Mouse (Mus musculus) hindbrain, embryonic 15.5 days (tissue): ENCODE measurements around the gene Znrd1as. TPM values are rescaled to one million over a fixed set of nuclear protein-coding genes. Genes with fewer than 3 reads are reported as not detected.

Experiments used
- ATAC-seq: fragments of 200-750 bp; cut with Nextera tagmentation; 2 replicates; pipeline ENCODE4 v1.8.0; 2017; ENCODE audit warnings: low read depth, moderate number of reproducible peaks, moderate TSS enrichment; ENCODE audit not compliant: low FRiP score
- H3K27ac ChIP-seq: fragments of 300-500 bp; sonication (generic); replicated peaks from 2 replicates; pipeline ENCODE4 v1.5.1; 2015; ENCODE audit warnings: mild to moderate bottlenecking, inconsistent platforms
- H3K27me3 ChIP-seq: fragments of 300-500 bp; sonication (generic); 2 replicates; pipeline ENCODE4 v1.6.1; 2015; ENCODE audit warnings: control low read depth, inconsistent platforms
- H3K36me3 ChIP-seq: fragments of 300-500 bp; sonication (generic); 2 replicates; pipeline ENCODE4 v1.6.1; 2015; ENCODE audit warnings: control low read depth, inconsistent platforms
- H3K4me1 ChIP-seq: fragments of 300-500 bp; sonication (generic); replicated peaks from 2 replicates; pipeline ENCODE4 v1.6.1; 2015; ENCODE audit warnings: control low read depth, inconsistent platforms
- H3K4me2 ChIP-seq: fragments of 300-500 bp; sonication (generic); 2 replicates; pipeline ENCODE4 v1.6.1; 2015; ENCODE audit warnings: moderate library complexity, mild to moderate bottlenecking, inconsistent platforms
- H3K4me3 ChIP-seq: fragments of 300-500 bp; sonication (generic); 2 replicates; pipeline ENCODE4 v1.5.1; 2015; ENCODE audit warnings: mild to moderate bottlenecking, inconsistent platforms
- H3K9ac ChIP-seq: fragments of 300-500 bp; sonication (generic); 2 replicates; pipeline ENCODE4 v1.6.1; 2015; ENCODE audit warnings: inconsistent platforms
- H3K9me3 ChIP-seq: fragments of 300-500 bp; sonication (generic); 2 replicates; pipeline ENCODE4 v1.6.1; 2016; ENCODE audit warnings: control low read depth, inconsistent platforms
- WGBS: fragments of 180-500 bp; shearing (Covaris S2); methylation state at CpG from one replicate; pipeline ENCODE4 v1.1.7; 2015; 5-methylcytosine and 5-hydroxymethylcytosine counted together
- polyA plus RNA-seq: library from polyadenylated mRNA; unstranded; fragments of >200 nt; fragmentation: Nextera tagmentation; extraction: Ambion mirVana; gene quantifications from 2 replicates; pipeline ENCODE4 v1.2.1, GENCODE M21; 2015

The Znrd1as gene
- polyA plus RNA-seq, 1 experiment from 2014 or later, result 5.4 TPM

- no peaks in the 10 kb centered on the region for H3K27me3 ChIP-seq
- H3K4me2 ChIP-seq, result no peak overlapping the region
- 85% methylated on average over 2 of the region's 2 CpGs for WGBS
- no peak overlapping the region for H3K27ac ChIP-seq
- H3K36me3 ChIP-seq, result no peaks in the 10 kb centered on the region
- no peak for ATAC-seq
- H3K9me3 ChIP-seq, result no peaks in the 10 kb centered on the region
- H3K4me1 ChIP-seq, result no peaks in the 10 kb centered on the region
- no peak overlapping the region for H3K9ac ChIP-seq
- H3K4me3 ChIP-seq, result no peak overlapping the region
Measured at GRCm38 (mm10) chr17:36931806-36932205, 26.6 kb upstream of the Znrd1as start.

- no peak for ATAC-seq
- Histone ChIP-seq H3K27ac (no peak overlapping the region), H3K4me2 (no peak overlapping the region), H3K4me1 (peaks cover 7% of the 10 kb centered on the region), H3K9me3 (no peaks in the 10 kb centered on the region), H3K27me3 (peaks cover 16% of the 10 kb centered on the region), H3K9ac (no peak overlapping the region), H3K4me3 (no peak overlapping the region), H3K36me3 (no peaks in the 10 kb centered on the region)
- 93% methylated on average over 2 of the region's 2 CpGs for WGBS
Measured at GRCm38 (mm10) chr17:36938056-36938455, 20.3 kb upstream of the Znrd1as start.

- Histone ChIP-seq H3K4me3 (peak overlapping the region; percentile 39), H3K36me3 (no peaks in the 10 kb centered on the region), H3K27me3 (peaks cover 33% of the 10 kb centered on the region), H3K27ac (no peak overlapping the region), H3K4me2 (peak overlapping the region; percentile 66), H3K4me1 (peaks cover 29% of the 10 kb centered on the region), H3K9me3 (no peaks in the 10 kb centered on the region), H3K9ac (no peak overlapping the region)
- no peak for ATAC-seq
- WGBS, result 52% methylated on average over 10 of the region's 10 CpGs
Measured at GRCm38 (mm10) chr17:36942391-36942790, 16.0 kb upstream of the Znrd1as start.

- H3K27me3 ChIP-seq, result peaks cover 33% of the 10 kb centered on the region
- no peaks in the 10 kb centered on the region for H3K36me3 ChIP-seq
- H3K4me1 ChIP-seq, result peaks cover 32% of the 10 kb centered on the region
- H3K9me3 ChIP-seq, result no peaks in the 10 kb centered on the region
- no peak for ATAC-seq
- 3% methylated on average over 59 of the region's 59 CpGs for WGBS
- H3K9ac ChIP-seq, result peak within 1 kb of the TSS; percentile 28; the same call in 1 of the 2 replicates
- peak within 1 kb of the TSS; percentile 66 for H3K4me2 ChIP-seq
- H3K27ac ChIP-seq, result no peak within 1 kb of the TSS
- peak within 1 kb of the TSS; percentile 39 for H3K4me3 ChIP-seq
Measured at GRCm38 (mm10) chr17:36942791-36943471, 15.5 kb upstream of the Znrd1as start, which contains the start of gene Rnf39. Gene Rnf39, plus strand, starts transcription at chr17:36942918.

GRCm38 (mm10) chr17:36943691-36944090 lies 14.7 kb upstream of the Znrd1as start:
- Histone ChIP-seq H3K9ac (0 out of 2 replicates have a peak overlapping the region, but pooled peaks have one; percentile 28), H3K4me2 (peak overlapping the region; percentile 66), H3K4me1 (peaks cover 32% of the 10 kb centered on the region), H3K27me3 (peaks cover 33% of the 10 kb centered on the region), H3K36me3 (peaks cover 1% of the 10 kb centered on the region), H3K4me3 (peak overlapping the region; percentile 39), H3K9me3 (no peaks in the 10 kb centered on the region), H3K27ac (no peak overlapping the region)
- no peak for ATAC-seq
- WGBS, result 33% methylated on average over 5 of the region's 5 CpGs

- 0 out of 2 replicates have a peak overlapping the region, but pooled peaks have one; percentile 66 for H3K4me2 ChIP-seq
- H3K36me3 ChIP-seq, result peaks cover 6% of the 10 kb centered on the region
- ATAC-seq, result no peak
- H3K4me3 ChIP-seq, result no peak overlapping the region
- H3K4me1 ChIP-seq, result peaks cover 32% of the 10 kb centered on the region
- H3K9ac ChIP-seq, result no peak overlapping the region
- no peaks in the 10 kb centered on the region for H3K9me3 ChIP-seq
- WGBS, result 29% methylated on average over 9 of the region's 9 CpGs
- no peak overlapping the region for H3K27ac ChIP-seq
- peaks cover 33% of the 10 kb centered on the region for H3K27me3 ChIP-seq
Measured at GRCm38 (mm10) chr17:36944121-36944775, 14.1 kb upstream of the Znrd1as start.

- ATAC-seq, result peak; percentile 69
- under 1% methylated on average over 61 of the region's 62 CpGs for WGBS
Measured at GRCm38 (mm10) chr17:36947051-36947819, 11.2 kb upstream of the Znrd1as start.

GRCm38 (mm10) chr17:36948286-36948685 lies 10.1 kb upstream of the Znrd1as start:
- Histone ChIP-seq H3K9ac (no peak overlapping the region), H3K27me3 (peaks cover 17% of the 10 kb centered on the region), H3K4me3 (no peak overlapping the region), H3K27ac (no peak overlapping the region), H3K36me3 (peaks cover 6% of the 10 kb centered on the region), H3K4me1 (peaks cover 33% of the 10 kb centered on the region), H3K4me2 (no peak overlapping the region), H3K9me3 (no peaks in the 10 kb centered on the region)
- ATAC-seq, result no peak
- WGBS, result 87% methylated on average over 1 of the region's 1 CpGs

More at GRCm38 (mm10) chr17:36947051-36947819, 11.2 kb upstream of the Znrd1as start:
- Histone ChIP-seq H3K9ac (peak overlapping the region; percentile 56), H3K27me3 (peaks cover 23% of the 10 kb centered on the region), H3K4me3 (peak overlapping the region; percentile 41), H3K4me1 (peaks cover 42% of the 10 kb centered on the region), H3K4me2 (peak overlapping the region; percentile 85), H3K36me3 (peaks cover 6% of the 10 kb centered on the region), H3K9me3 (no peaks in the 10 kb centered on the region), H3K27ac (peak overlapping the region; percentile 68)

- 94% methylated on average over 8 of the region's 8 CpGs for WGBS
- Histone ChIP-seq H3K27me3 (peaks cover 9% of the 10 kb centered on the region), H3K4me1 (peaks cover 30% of the 10 kb centered on the region), H3K9me3 (no peaks in the 10 kb centered on the region), H3K4me2 (no peak overlapping the region), H3K4me3 (no peak overlapping the region), H3K27ac (no peak overlapping the region), H3K36me3 (peaks cover 6% of the 10 kb centered on the region), H3K9ac (no peak overlapping the region)
- no peak for ATAC-seq
Measured at GRCm38 (mm10) chr17:36949265-36949664, 9.1 kb upstream of the Znrd1as start.

GRCm38 (mm10) chr17:36950981-36951947 lies 7.1 kb upstream of the Znrd1as start, which contains the start of gene Ppp1r11:
Gene Ppp1r11, minus strand, starts transcription at chr17:36951741.
- H3K27ac ChIP-seq, result peak within 1 kb of the TSS; percentile 92
- H3K4me3 ChIP-seq, result peak within 1 kb of the TSS; percentile 85
- no peaks in the 10 kb centered on the region for H3K9me3 ChIP-seq
- peak within 1 kb of the TSS; percentile 76 for H3K4me2 ChIP-seq
- H3K36me3 ChIP-seq, result peaks cover 11% of the 10 kb centered on the region
- no peaks in the 10 kb centered on the region for H3K27me3 ChIP-seq
- H3K4me1 ChIP-seq, result peaks cover 21% of the 10 kb centered on the region
- H3K9ac ChIP-seq, result peak within 1 kb of the TSS; percentile 75
- peak; percentile 96 for ATAC-seq
- WGBS, result 2% methylated on average over 36 of the region's 36 CpGs

- no peak overlapping the region for H3K9ac ChIP-seq
- H3K4me1 ChIP-seq, result peaks cover 20% of the 10 kb centered on the region
- WGBS, result 89% methylated on average over 2 of the region's 2 CpGs
- no peak overlapping the region for H3K4me3 ChIP-seq
- H3K36me3 ChIP-seq, result peaks cover 14% of the 10 kb centered on the region
- no peak for ATAC-seq
- H3K27me3 ChIP-seq, result no peaks in the 10 kb centered on the region
- H3K9me3 ChIP-seq, result no peaks in the 10 kb centered on the region
- no peak overlapping the region for H3K27ac ChIP-seq
- no peak overlapping the region for H3K4me2 ChIP-seq
Measured at GRCm38 (mm10) chr17:36952631-36953030, 5.8 kb upstream of the Znrd1as start.
